Mouse (Mus musculus) lung, adult 2 months (tissue): ENCODE results near the gene Gm17267. TPM values are rescaled to one million over a fixed set of nuclear protein-coding genes. Genes with fewer than 3 reads are reported as not detected.
"Not testable (repeated sequence)": the region's sequence is repeated elsewhere in the genome, so short reads cannot be mapped to it uniquely, and the experiment has no call there.

Experiments used
- DNase-seq: peaks from one replicate; pipeline ENCODE4 v3.0.0; 2022
- H3K4me1 ChIP-seq: fragments of 200-500 bp; 2 replicates; pipeline ENCODE4 v1.6.1; 2011; ENCODE audit warnings: low read length; ENCODE audit not compliant: control insufficient read depth, insufficient read depth
- H3K4me3 ChIP-seq: fragments of 200-500 bp; replicated peaks from 2 replicates; pipeline ENCODE3; 2011; ENCODE audit warnings: low read depth, mild to moderate bottlenecking, control low read depth, low read length; ENCODE audit errors: extremely low read depth
- WGBS: fragments of 180-500 bp; shearing (Covaris S2); methylation state at CpG from one replicate; pipeline ENCODE4 v1.1.7; 2018; 5-methylcytosine and 5-hydroxymethylcytosine counted together
- polyA plus RNA-seq: library from polyadenylated mRNA; depleted of rRNA; stranded (reverse); fragments of >200 nt; gene quantifications from 2 replicates; pipeline ENCODE4 v1.2.3, GENCODE M21; 2012; rRNA removed

Gene Gm17267
- polyA plus RNA-seq, result not detected in 2 replicates

DNA sequence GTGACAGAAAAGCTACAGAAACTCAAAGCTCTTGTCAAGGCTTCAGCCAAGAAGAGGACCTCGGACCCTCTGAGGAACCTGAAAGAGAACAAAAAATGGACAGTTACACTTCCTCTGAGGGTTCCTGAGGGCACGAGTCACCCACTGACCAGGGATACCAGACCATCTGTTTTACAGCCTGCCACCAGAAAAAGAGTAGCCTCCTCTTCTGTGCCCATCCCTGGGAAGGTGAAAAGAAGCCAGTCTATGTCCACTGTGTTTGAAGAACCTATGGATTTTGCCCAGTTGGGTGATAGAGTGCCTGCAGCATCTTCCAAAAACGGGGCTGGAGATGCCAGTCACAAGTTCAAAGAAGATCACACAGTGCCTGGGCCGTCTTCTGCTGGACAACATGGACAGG lies at the start of gene Gm17267:
Gene Gm17267, plus strand, starts transcription at position 301 of the 400 bp plus-strand sequence.
- H3K4me3 ChIP-seq, DNase-seq, H3K4me1 ChIP-seq: not testable (repeated sequence)
- no CpG with 5 or more reads among the region's 4 CpGs for WGBS
